Mouse (Mus musculus) erythroblast, embryonic 14.5 days (primary cell): ENCODE results near the gene Tbx6.

Experiments used
- GATA1 ChIP-seq: IDR thresholded peaks from 2 replicates; pipeline ENCODE4 v1.6.1; 2012; ENCODE audit warnings: low read length, inconsistent platforms, mixed read lengths
- TAL1 ChIP-seq: IDR thresholded peaks from 3 replicates; pipeline ENCODE4 v1.6.1; 2012; ENCODE audit warnings: low read length, inconsistent platforms, mixed read lengths

DNA sequence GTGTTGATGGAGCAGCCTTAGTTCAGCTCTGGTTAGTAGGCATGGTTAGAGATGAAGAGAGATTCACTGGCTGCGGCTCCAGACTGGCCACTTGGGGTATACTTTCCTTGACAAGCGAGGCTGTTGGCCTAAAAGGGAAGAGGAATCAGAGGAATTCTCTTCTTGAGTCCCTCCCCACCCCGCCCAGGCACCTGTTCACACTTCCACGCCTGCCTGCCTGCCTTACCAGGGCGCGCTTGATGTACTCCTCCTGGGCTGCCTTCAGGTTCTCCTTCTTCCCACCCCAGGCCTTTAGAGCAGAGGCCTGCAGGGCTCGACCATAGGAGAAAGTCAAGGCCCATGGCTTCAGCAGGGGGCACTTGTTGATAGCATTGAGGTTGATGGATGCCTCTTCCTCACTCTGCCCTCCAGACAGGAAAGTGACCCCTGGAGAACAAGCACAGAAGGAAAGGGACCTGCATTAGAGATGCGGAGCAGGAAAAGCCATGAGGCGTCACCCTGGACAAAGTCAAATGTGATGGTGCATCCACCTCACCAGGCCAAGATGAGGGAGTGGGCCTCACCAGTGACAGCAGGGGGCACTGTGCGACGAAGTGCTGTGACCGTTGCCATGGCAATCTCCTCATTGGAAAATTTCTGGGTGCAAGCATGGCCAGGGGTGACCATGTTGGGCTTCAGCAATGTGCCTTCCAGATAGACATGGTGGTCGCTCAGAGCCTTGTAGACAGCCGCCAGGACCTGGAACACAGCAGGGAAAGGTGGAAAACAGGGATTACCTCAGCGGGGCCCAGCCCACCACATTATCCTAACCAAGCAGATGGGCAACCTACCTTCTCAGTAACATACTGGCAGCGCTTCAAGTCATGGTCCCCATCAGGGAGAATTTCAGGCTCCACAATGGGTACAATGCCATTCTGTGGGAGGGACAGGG lies 14.4 kb downstream of the Tbx6 start:
- TF ChIP-seq GATA1 (no peak), TAL1 (no peak)
